Comparison of ENCODE assay signal across 9 mouse cellular contexts in genomic region chr4:49845612-49845985, GRCm38 (mm10). TPM values are rescaled to one million over a fixed set of nuclear protein-coding genes. Genes with fewer than 3 reads are reported as not detected.
DNase-seq lines count a peak whose midpoint lies in the region; ATAC-seq and TF ChIP-seq lines count a peak whose summit lies in the region.
"Had no signal": no experiment of that assay in that cellular context is flagged by ENCODE, and none has a peak within 500 bp of the region (broad histone marks: within the 10 kb centered on the region; RNA-seq: fewer than 3 reads in every experiment).

Gene Grin3a (minus strand): TSS chr4:49845744.

- peak within 1 kb of the TSS; percentile 66 for H3K9ac ChIP-seq in forebrain, embryonic 15.5 days (replicated peaks)
- H3K9ac ChIP-seq in liver, embryonic 15.5 days: no peak within 1 kb of the TSS

- 0 out of 2 replicates have a peak, but pooled peaks have one; percentile 11 for TF ChIP-seq CTCF in E14TG2a.4 (conservative IDR thresholded peaks at IDR 0.05; ENCODE audit: low read length)

- DNase-seq in cerebellum, adult 11-12 months: peak; percentile 27
- peak; percentile 17 for DNase-seq in heart, postnatal 25 days (ENCODE audit: low spot score)
- peak; percentile 71 to 76 for DNase-seq in layer of hippocampus, adult 18-20 months (ENCODE audit: low spot score in 2 of 2)
- peak; percentile 93 for DNase-seq in right cerebral cortex, postnatal 10 days (ENCODE audit: low spot score in 2 of 2)
- no peak for DNase-seq in spleen, adult 18-20 months

- peak; percentile 98 for ATAC-seq in forebrain, embryonic 15.5 days (replicated peaks)
- ATAC-seq in liver, embryonic 15.5 days (ENCODE audit: insufficient read depth): no peak
- ATAC-seq: Patski had no signal

- H3K27ac ChIP-seq in forebrain, embryonic 15.5 days (replicated peaks): 0 out of 2 replicates have a peak within 1 kb of the TSS, but pooled peaks have one; percentile 15
- no peak within 1 kb of the TSS for H3K27ac ChIP-seq in liver, embryonic 15.5 days (replicated peaks)

- H3K4me3 ChIP-seq in E14TG2a.4 (replicated peaks; ENCODE audit: low read length): peak within 1 kb of the TSS; percentile 83
- H3K4me3 ChIP-seq in forebrain, embryonic 15.5 days: peak within 1 kb of the TSS; percentile 73
- H3K4me3 ChIP-seq in liver, embryonic 15.5 days (replicated peaks): peak within 1 kb of the TSS; percentile 21

- H3K4me2 ChIP-seq in forebrain, embryonic 15.5 days (replicated peaks): peak within 1 kb of the TSS; percentile 100
- peak within 1 kb of the TSS; percentile 33 for H3K4me2 ChIP-seq in liver, embryonic 15.5 days

- WGBS in forebrain, embryonic 15.5 days: under 1% methylated on average over 25 of the region's 25 CpGs
- under 1% methylated on average over 25 of the region's 25 CpGs for WGBS in liver, embryonic 15.5 days (ENCODE audit: insufficient replicate concordance)

- H3K27me3 ChIP-seq in E14TG2a.4 (ENCODE audit: insufficient read depth, low read length): peaks cover 66% of the 10 kb centered on the region
- peaks cover 19% of the 10 kb centered on the region; the same call in 1 of the 2 replicates for H3K27me3 ChIP-seq in forebrain, embryonic 15.5 days
- peaks cover 50% of the 10 kb centered on the region for H3K27me3 ChIP-seq in liver, embryonic 15.5 days

- intact Hi-C loops in heart, postnatal 25 days (cut with DNase I): loop anchor here (10.0 kb wide), 1 partner anchor 109 kb away; no protein-coding TSS in a partner anchor

- H3K36me3 ChIP-seq in E14TG2a.4 (ENCODE audit: insufficient read depth, low read length): no peaks in the 10 kb centered on the region
- no peaks in the 10 kb centered on the region for H3K36me3 ChIP-seq in forebrain, embryonic 15.5 days
- H3K36me3 ChIP-seq in liver, embryonic 15.5 days (replicated peaks): no peaks in the 10 kb centered on the region

- peaks cover 5% of the 10 kb centered on the region for H3K4me1 ChIP-seq in E14TG2a.4 (replicated peaks; ENCODE audit: low read depth, low read length)
- peaks cover 19% of the 10 kb centered on the region for H3K4me1 ChIP-seq in forebrain, embryonic 15.5 days
- no peaks in the 10 kb centered on the region for H3K4me1 ChIP-seq in liver, embryonic 15.5 days (replicated peaks)

- no peaks in the 10 kb centered on the region for H3K9me3 ChIP-seq in E14TG2a.4 (ENCODE audit: low read length)
- no peaks in the 10 kb centered on the region for H3K9me3 ChIP-seq in forebrain, embryonic 15.5 days
- no peaks in the 10 kb centered on the region for H3K9me3 ChIP-seq in liver, embryonic 15.5 days (replicated peaks)

RNA-seq across cellular contexts. Expression of gene Grin3a, which starts in this region (rescaled TPM):
- 7.5 and 7.7 TPM in 2 replicates for polyA plus RNA-seq in forebrain, embryonic 15.5 days (2015; fragmentation: Nextera tagmentation; extraction: Ambion mirVana)
- under 1 TPM; 0.17 to 0.29 TPM for total RNA-seq in heart, postnatal 25 days (2021)
- 10 to 100 TPM; 31.2 to 31.5 TPM for total RNA-seq in layer of hippocampus, adult 18-20 months (2021)
- 0.02 and 0.06 TPM in 2 replicates for polyA plus RNA-seq in liver, embryonic 15.5 days (2015; fragmentation: Nextera tagmentation; extraction: Ambion mirVana)

Comparison
In these comparisons a context has a peak if more than half of its experiments do, and no peak if none do; other contexts are left out.
1. RNA of gene Grin3a (total RNA-seq): 31.2 to 31.5 TPM in layer of hippocampus, adult 18-20 months; 0.17 to 0.29 TPM in heart, postnatal 25 days; every median in the first group is over 10 times any median in the second.
2. Peak in DNase-seq in heart, postnatal 25 days; RNA of the gene not detected or under 1 TPM.
3. H3K4me3 ChIP-seq: peak in every context shown above with its lines; median percentile 83 in E14TG2a.4; 73 in forebrain, embryonic 15.5 days; 21 in liver, embryonic 15.5 days.
4. DNase-seq: peak in cerebellum, adult 11-12 months (single experiment), layer of hippocampus, adult 18-20 months (2 of 2) and right cerebral cortex, postnatal 10 days (2 of 2); none in spleen, adult 18-20 months (0 of 2).